Mouse (Mus musculus) heart, embryonic 11.5 days (tissue): ENCODE data around the gene Zfp36l1. TPM values are rescaled to one million over a fixed set of nuclear protein-coding genes. Genes with fewer than 3 reads are reported as not detected.

Experiments used
- ATAC-seq: fragments of 200-750 bp; cut with Nextera tagmentation; replicated peaks from 2 replicates; pipeline ENCODE4 v1.8.0; 2017; ENCODE audit warnings: moderate library complexity; ENCODE audit not compliant: insufficient number of reproducible peaks, low FRiP score, low TSS enrichment
- H3K27ac ChIP-seq: fragments of 300-500 bp; sonication (generic); 2 replicates; pipeline ENCODE4 v1.5.1; 2014; ENCODE audit warnings: mild to moderate bottlenecking, low read depth, low read length
- H3K27me3 ChIP-seq: fragments of 300-500 bp; sonication (generic); 2 replicates; pipeline ENCODE4 v1.6.1; 2014; ENCODE audit warnings: mild to moderate bottlenecking, low read length, mixed read lengths; ENCODE audit not compliant: control insufficient read depth, insufficient read depth
- H3K36me3 ChIP-seq: fragments of 300-500 bp; sonication (generic); 2 replicates; pipeline ENCODE4 v1.6.1; 2014; ENCODE audit warnings: mild to moderate bottlenecking, low read length, moderate library complexity, mixed read lengths; ENCODE audit not compliant: control insufficient read depth, insufficient read depth
- H3K4me1 ChIP-seq: fragments of 300-500 bp; sonication (generic); 2 replicates; pipeline ENCODE4 v1.6.1; 2014; ENCODE audit warnings: low read length; ENCODE audit not compliant: control insufficient read depth, insufficient read depth
- H3K4me2 ChIP-seq: fragments of 300-500 bp; sonication (generic); 2 replicates; pipeline ENCODE4 v1.6.1; 2014; ENCODE audit warnings: mild to moderate bottlenecking, moderate library complexity
- H3K4me3 ChIP-seq: fragments of 300-500 bp; sonication (generic); 2 replicates; pipeline ENCODE4 v1.5.1; 2014; ENCODE audit warnings: low read depth, low read length
- H3K9ac ChIP-seq: fragments of 300-500 bp; sonication (generic); 2 replicates; pipeline ENCODE4 v1.6.1; 2014; ENCODE audit warnings: mild to moderate bottlenecking, low read depth, low read length, moderate library complexity
- H3K9me3 ChIP-seq: fragments of 300-500 bp; sonication (generic); replicated peaks from 2 replicates; pipeline ENCODE4 v1.6.1; 2016; ENCODE audit warnings: low read length; ENCODE audit not compliant: control insufficient read depth
- WGBS: fragments of 180-500 bp; shearing (Covaris S2); extraction: QIAGEN DNeasy Blood & Tissue Kit; methylation state at CpG from one replicate; pipeline ENCODE4 v1.1.7; 2014; ENCODE audit not compliant: insufficient replicate concordance; 5-methylcytosine and 5-hydroxymethylcytosine counted together
- polyA plus RNA-seq: library from polyadenylated mRNA; unstranded; fragments of >200 nt; fragmentation: Nextera tagmentation; extraction: Ambion mirVana; gene quantifications from 2 replicates; pipeline ENCODE4 v1.2.1, GENCODE M21; 2014

Gene Zfp36l1
- polyA plus RNA-seq, 1 experiment from 2014 or later, result 144 TPM

DNA sequence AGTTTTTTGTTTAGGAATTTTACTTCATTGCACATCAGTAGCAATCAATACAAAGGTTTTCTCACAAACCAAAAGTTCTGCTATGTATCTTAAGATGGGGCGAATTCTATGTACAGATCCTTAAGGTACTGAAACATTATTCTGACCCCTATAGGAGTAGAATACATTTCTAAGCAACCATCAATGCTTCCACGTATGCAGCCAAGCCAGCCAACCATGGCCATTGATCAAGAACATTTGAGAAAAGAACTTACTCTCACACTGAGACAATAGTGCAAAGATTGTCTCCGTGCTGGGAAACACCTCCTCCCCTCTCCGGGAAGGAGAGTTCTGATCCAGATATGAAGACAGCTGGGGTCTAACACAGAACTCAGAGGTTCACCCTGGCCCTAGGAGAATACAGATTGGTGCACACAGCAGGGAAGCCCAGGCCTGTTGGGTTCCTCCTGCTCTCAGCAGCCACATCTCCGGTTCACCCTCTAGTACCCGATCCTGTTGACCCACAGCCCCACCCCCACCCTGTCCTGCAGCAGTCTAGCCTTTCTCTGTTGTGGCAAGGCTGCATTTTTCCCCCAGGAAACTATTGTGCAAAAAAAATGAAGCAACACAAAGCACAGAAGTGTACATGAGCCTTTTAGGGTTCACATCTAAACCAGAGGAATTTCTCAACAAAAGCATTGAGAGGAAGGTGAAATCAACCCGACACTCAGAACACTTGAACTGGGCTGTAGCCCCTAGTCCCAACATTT, 49.2 kb downstream of the Zfp36l1 start:
- ATAC-seq, result no peak
- Histone ChIP-seq H3K4me2 (no peak overlapping the region), H3K27ac (no peak overlapping the region), H3K4me3 (no peak overlapping the region), H3K9me3 (no peaks in the 10 kb centered on the region), H3K27me3 (no peaks in the 10 kb centered on the region), H3K4me1 (peaks cover 49% of the 10 kb centered on the region), H3K36me3 (no peaks in the 10 kb centered on the region), H3K9ac (no peak overlapping the region)
- 43% methylated on average over 7 of the region's 7 CpGs for WGBS

DNA sequence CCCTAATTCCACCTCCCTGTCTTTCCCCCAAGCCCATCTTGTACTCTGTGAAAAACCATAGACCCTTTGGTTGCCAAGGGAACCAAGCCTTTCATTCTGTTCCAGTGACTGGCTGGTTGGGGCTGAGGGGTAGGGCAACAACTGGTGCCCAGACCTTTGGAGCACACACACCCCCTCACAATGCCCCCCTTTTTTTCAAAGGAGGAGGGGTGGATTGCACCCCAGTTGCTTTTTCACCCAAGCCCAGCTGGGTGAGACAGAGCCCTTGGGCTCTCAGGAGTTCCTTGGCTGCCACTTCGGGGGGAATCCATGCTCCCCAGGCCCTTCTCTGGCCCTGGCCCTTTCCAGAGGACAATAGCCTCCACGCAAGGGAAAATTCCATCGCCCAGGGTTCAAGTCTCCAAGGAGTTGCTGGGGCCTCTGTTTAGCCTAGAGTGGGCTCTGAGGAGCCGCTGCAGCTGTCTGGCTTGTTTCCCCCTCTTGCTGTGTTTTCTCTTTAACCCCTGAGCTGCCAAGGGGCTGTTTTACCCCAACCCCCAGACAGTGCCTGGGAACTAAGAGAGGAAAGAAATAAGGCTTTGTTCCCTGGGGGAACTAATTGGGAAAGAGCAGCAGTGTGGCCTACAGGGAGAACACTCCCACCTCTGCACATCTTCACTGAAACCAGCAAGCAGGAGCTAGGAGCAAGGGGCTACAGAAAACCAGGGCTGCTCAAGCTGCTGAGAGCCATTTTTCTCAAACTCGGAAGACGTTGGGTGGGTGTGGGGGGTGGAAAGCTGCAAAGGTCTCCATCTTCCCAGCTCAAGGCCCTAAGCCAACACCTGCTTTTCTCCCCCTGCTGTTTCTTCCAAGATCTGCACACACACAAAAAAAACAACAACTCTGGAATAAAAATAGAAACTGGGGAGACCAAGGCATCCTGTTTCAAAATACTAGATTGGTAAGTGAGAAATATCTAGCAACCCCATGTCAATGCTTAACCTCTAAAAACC, 50.1 kb downstream of the Zfp36l1 start:
- Histone ChIP-seq H3K4me3 (no peak overlapping the region), H3K27me3 (no peaks in the 10 kb centered on the region), H3K4me2 (no peak overlapping the region; the same call in 1 of the 2 replicates), H3K27ac (peak overlapping the region; percentile 90), H3K9me3 (no peaks in the 10 kb centered on the region), H3K9ac (peak overlapping the region; percentile 64; the same call in 1 of the 2 replicates), H3K4me1 (peaks cover 49% of the 10 kb centered on the region), H3K36me3 (no peaks in the 10 kb centered on the region)
- 13% methylated on average over 6 of the region's 6 CpGs for WGBS
- 0 out of 2 replicates have a peak, but pooled peaks have one; percentile 9 for ATAC-seq

DNA sequence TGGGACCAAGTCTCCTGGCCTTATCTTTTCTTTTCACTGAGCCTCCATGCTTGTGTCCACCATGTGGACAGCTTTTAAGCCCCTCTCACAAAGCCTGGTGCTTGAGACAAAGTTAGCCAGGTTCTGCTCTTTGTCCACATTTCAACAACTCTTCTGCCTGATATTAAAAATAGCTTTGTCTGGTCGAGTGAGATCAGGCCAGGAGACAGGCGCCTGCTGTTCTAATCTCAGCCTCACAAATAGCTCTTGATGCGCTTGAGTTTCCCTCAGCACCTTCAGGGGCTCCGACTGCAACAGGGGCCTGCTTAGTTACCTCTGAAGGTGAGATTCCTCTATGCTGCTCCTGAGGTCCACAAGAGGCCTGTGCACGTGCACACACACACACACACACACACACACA, 51.0 kb downstream of the Zfp36l1 start:
- H3K4me2 ChIP-seq, result no peak overlapping the region
- peak overlapping the region; percentile 90 for H3K27ac ChIP-seq
- H3K9me3 ChIP-seq, result no peaks in the 10 kb centered on the region
- peaks cover 49% of the 10 kb centered on the region for H3K4me1 ChIP-seq
- H3K9ac ChIP-seq, result no peak overlapping the region
- no peak overlapping the region for H3K4me3 ChIP-seq
- H3K27me3 ChIP-seq, result no peaks in the 10 kb centered on the region
- H3K36me3 ChIP-seq, result no peaks in the 10 kb centered on the region
- ATAC-seq, result peak; percentile 72
- WGBS, result 9% methylated on average over 5 of the region's 5 CpGs

DNA sequence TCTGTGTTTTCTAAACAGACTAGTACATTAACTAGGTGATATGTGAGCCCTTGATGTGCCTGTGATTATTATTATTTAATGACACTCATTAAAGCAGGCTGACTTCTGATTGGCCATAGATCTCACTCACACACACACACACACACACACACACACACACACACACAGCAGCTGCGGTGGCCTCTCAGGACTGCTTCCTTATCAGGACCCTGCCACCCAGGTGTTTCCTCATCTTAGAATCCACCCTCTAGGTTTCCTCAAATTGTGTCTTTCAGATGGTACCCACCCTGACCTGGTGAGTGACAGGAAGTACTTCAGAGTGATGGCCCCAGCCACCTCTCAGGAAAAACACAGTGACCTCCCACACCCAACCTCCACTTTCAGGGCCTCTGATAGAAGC, 52.0 kb downstream of the Zfp36l1 start:
- Histone ChIP-seq H3K4me2 (no peak overlapping the region), H3K27ac (no peak overlapping the region; the same call in 1 of the 2 replicates), H3K36me3 (no peaks in the 10 kb centered on the region), H3K4me1 (peaks cover 49% of the 10 kb centered on the region), H3K9ac (no peak overlapping the region), H3K4me3 (no peak overlapping the region), H3K27me3 (no peaks in the 10 kb centered on the region), H3K9me3 (no peaks in the 10 kb centered on the region)
- WGBS, result 42% methylated on average over 1 of the region's 1 CpGs
- ATAC-seq, result no peak

DNA sequence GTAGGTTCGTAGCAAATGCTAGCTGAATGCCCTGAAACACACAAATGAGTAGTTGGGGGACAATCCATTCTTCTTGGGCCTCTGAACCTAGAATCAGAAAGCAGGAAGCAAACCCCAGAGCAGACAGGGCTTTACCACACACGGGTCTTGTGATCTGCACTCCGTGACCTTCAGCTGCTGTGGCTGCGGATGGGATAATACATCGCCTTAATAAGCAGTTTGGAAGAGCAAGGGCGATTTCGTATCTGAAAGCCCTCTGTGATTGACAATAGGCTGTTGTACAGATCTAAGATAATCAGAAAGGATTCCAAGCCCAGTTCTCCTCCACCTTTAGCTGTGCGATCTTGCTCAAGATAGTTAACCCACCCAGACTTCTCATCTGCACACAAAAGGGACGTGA, 52.5 kb downstream of the Zfp36l1 start:
- no peak for ATAC-seq
- no peaks in the 10 kb centered on the region for H3K36me3 ChIP-seq
- H3K9ac ChIP-seq, result 0 out of 2 replicates have a peak overlapping the region, but pooled peaks have one; percentile 10
- peaks cover 49% of the 10 kb centered on the region for H3K4me1 ChIP-seq
- H3K4me3 ChIP-seq, result no peak overlapping the region
- H3K4me2 ChIP-seq, result no peak overlapping the region
- no peaks in the 10 kb centered on the region for H3K27me3 ChIP-seq
- 50% methylated on average over 9 of the region's 9 CpGs for WGBS
- no peaks in the 10 kb centered on the region for H3K9me3 ChIP-seq
- 0 out of 2 replicates have a peak overlapping the region, but pooled peaks have one; percentile 16 for H3K27ac ChIP-seq

GRCm38 (mm10) chr12:80059773-80060328, 53.0 kb downstream of the Zfp36l1 start:
- Histone ChIP-seq H3K4me2 (no peak overlapping the region), H3K4me1 (peaks cover 49% of the 10 kb centered on the region), H3K36me3 (no peaks in the 10 kb centered on the region), H3K9me3 (no peaks in the 10 kb centered on the region), H3K4me3 (no peak overlapping the region), H3K27ac (0 out of 2 replicates have a peak overlapping the region, but pooled peaks have one; percentile 16), H3K27me3 (no peaks in the 10 kb centered on the region), H3K9ac (0 out of 2 replicates have a peak overlapping the region, but pooled peaks have one; percentile 10)
- 60% methylated on average over 5 of the region's 5 CpGs for WGBS
- ATAC-seq, result no peak

Other genes starting within 250 kb of the Zfp36l1 start
- gene Actn1, start 147.4 kb upstream of the Zfp36l1 start, polyA plus RNA-seq, result 53.2 and 54.1 TPM in 2 replicates